Mouse (Mus musculus) layer of hippocampus, postnatal 10 days (tissue): Measurements from ENCODE around the gene Bche. TPM values are rescaled to one million over a fixed set of nuclear protein-coding genes. Genes with fewer than 3 reads are reported as not detected.

Experiments
- DNase-seq, 2 experiments: peaks; one replicate each; pipeline ENCODE4 v3.0.0; 2021; ENCODE audit warnings: low spot score in 2 of 2
- long read RNA-seq: library from polyadenylated mRNA; stranded (forward); transcript quantifications from one replicate; pipeline ENCODE4 v2.0.0, GENCODE M21; 2023
- total RNA-seq, 2 experiments: library from RNA; stranded (reverse); gene quantifications; 2 replicates each; pipeline ENCODE4 v1.2.3; 2021

Bche gene
- 1 to 10 TPM; 8.6 to 8.7 TPM for total RNA-seq
- long read RNA-seq, partial matches to known transcripts, result 0 of 2 reads
- long read RNA-seq, other reads (novel, unspliced or antisense), result 2 of 2 reads

DNA sequence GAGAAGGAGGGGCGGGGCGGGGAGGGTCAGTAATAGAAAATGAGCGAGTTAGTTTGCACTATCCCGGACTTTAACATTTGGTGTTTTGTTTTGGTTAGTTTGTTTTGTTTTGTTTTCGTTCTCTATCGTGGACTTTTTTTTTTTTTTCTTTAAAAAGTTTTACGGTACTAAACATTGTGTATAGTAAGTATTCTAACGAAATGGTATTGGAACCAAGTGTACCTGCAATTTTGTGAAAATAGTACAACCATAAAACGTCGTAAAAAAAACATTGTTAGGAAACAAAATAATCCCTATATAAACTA is at the start of gene Bche:
Bche (minus strand) TSS at position 6 of the 305 bp plus-strand sequence.
- DNase-seq, result no peak

DNA sequence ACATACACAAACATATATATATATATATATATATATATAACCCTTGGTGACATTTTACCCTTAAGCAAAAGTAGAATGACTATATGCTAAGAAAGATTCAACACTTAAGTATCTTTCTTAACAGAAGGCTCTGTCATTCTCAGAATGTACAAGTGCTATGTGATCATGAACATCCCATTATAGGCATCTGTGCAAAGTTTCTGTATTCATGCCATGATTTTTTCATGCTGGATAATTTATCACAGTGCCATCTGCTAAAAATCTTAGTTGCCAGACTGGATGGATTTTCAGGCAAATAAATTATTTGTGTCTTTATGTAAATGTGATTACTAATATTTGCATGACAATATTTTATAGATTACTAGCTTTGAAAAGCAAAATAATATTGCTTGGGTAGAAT is 33.8 kb upstream of the Bche start:
- no peak for DNase-seq

GRCm38 (mm10) chr3:73731677-73732076 is 23.5 kb upstream of the Bche start:
- DNase-seq, result no peak

DNA sequence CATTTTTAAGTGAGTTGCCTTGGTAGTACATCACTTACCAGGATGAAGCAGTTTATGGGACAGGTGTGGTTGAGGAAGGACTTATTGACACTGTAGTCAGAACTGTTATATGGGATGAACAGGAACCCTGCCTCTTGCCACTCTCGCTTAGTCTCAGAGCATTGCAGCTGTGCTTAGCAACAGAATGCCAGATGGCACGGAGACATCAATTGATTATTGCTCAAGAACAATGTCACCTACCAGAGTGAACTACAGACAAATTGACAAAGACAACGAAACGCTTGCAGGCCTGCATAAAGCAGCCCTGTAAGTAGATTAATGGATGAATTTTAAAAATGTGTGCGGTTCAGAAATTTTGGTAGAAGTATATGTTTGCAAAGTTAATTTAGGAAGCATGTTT is 21.3 kb upstream of the Bche start:
- no peak for DNase-seq

- DNase-seq, result no peak
These were observed 17.5 kb upstream of the Bche start for GRCm38 (mm10) chr3:73725711-73726110.

DNA sequence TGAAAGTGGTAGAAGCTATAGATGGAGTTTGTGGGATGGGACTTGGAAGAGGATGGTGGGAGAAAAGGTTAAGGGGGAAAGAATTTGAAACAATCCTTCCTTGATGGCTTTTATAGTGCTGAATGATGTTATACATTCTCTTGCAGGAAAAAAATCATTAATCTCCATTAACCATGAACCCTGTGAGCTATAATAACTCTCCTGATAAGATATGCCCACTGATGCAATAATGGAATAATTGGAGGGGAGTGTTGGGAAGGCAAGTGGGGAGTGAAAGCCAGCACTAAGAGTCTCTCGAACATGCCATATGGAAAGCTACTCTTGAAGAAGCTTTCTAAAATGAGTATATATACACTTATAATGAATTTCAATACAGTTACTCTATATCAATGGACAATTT is 16.7 kb upstream of the Bche start:
- no peak for DNase-seq

- no peak for DNase-seq
These were observed 9.5 kb upstream of the Bche start for GRCm38 (mm10) chr3:73717610-73718284.

DNA sequence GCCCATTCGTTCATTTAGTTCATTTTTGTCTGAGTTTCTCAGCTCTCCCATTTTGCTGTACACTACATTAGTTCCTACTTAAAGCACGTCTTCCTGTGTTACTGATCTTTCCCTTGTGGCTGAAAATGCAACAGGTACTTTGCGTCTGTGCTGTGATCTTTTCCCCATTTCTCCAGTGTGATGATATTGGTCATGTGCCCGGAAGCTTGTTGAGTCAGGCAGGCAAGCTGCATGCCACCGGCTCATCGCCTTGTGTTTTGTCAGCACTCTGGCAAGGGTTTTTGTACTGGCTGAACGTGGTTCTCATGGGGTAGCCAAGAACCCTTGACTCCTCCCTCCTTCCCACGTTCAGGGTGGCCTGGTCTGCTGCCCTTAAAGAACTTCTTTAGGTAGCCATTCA is 1.7 kb upstream of the Bche start:
- no peak for DNase-seq

GRCm38 (mm10) chr3:73707461-73708409 is 480 bp downstream of the Bche start:
- DNase-seq, result peak; percentile 43 to 51

GRCm38 (mm10) chr3:73706544-73706943 is 1.7 kb downstream of the Bche start:
- no peak for DNase-seq

DNA sequence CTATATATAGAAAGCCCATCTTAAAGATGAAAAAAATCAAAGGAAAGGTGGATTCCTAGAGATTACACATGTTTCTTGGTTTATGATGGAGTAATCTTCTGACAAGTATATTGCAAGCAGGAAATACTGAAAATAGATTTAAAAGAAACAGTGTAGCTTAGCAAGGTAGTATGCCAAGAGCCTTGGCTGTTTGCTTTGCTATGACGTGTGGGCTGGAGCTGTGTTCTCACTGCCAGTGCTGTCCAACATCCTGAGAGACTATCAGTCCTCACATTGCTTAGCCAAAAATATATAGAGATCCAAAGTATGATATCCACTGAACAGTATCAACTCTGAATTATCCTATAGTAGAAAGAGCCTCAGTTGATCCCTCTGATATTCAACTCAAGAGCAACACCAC is 9.3 kb downstream of the Bche start:
- no peak for DNase-seq

DNA sequence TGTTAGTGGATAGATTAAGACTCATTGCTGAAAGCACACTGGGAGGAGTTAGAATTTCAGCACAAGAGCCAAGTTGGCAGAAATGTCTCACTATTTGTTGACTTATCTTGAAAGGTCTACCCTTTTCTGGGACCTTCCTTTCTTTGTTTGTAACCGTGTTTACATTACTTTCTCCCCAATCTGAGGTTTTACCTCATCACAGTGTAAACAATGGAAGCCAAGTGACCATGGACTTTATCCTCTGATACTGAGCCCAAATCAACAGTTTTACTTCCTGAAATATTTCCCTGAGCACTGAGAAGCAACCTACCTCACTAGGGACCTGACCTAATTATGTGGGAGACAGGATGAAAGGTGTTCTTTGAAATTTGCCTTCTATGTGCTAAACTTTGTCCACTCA is 34.9 kb downstream of the Bche start:
- DNase-seq, result no peak

DNA sequence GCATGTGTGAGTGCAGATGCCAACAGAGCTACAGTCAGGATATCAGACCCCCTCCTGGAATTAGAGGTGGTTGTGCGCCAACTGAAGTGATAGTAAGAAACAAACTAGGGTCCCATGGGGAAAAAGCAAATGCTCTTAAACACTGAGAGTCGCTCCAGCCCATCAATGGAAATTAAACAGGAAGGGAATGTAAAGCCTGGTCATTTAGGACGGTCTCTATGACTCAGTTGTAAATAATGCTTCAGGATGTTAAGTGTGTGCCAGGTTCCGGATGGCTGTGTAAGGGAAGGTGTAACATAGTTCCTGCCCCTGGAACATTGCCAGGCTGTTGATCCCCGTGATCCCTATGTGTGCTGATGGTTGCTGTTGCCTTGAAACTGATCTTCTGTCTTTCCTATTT is 40.0 kb downstream of the Bche start:
- DNase-seq, result no peak

- no peak for DNase-seq
These were observed 40.7 kb downstream of the Bche start for GRCm38 (mm10) chr3:73667245-73668131.

DNA sequence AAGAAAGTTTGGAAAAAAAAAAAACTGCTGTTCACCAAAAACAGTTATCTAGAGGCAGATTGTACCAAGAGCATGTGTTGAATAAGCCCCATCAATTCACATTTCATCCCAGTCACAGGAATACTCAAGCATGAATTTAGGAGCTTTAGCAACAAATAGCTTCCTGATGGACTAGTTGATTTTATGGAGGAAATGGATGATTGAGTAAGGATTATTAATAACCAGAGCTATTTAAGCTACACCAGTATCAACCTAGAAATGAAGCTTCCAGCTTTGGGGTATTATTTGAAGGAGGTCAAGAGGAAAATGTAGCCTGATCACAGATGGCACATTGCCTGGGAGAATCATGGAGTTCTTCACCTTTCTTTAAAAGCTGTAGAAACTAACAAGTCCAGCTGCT is 57.9 kb downstream of the Bche start:
- DNase-seq, result no peak

GRCm38 (mm10) chr3:73647064-73647463 is 61.2 kb downstream of the Bche start:
- DNase-seq, result no peak

DNA sequence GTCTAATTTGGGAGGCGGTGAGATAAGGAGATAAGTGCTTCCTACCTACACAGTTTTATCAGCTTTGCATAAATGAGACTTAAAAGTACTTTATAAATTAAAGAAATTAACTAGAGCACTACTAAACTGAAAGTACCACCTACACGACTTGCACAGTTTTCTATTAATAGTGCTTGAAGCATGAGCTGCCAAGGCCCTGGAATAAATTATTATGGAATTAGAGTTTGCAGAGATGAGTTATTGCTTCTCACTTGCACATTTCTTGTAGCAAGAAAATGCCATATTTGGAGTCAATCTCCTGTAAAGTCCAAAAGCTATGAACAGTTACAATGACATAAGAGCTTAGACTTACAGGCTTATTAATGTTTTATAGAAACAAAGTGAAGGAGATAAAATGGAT is 96.8 kb downstream of the Bche start:
- DNase-seq, result no peak

- no peak for DNase-seq
These were observed 116.3 kb downstream of the Bche start for GRCm38 (mm10) chr3:73591757-73592533.
